Mouse (Mus musculus) myocyte (in vitro differentiated cells): ENCODE results near the gene Trit1.

Experiments used
- CEBPB ChIP-seq: IDR thresholded peaks from 2 replicates; pipeline ENCODE4 v1.6.1; 2011; ENCODE audit warnings: mild to moderate bottlenecking, moderate library complexity; ENCODE audit not compliant: poor library complexity, insufficient read depth, severe bottlenecking
- E2F4 ChIP-seq: IDR thresholded peaks from one replicate; pipeline ENCODE4 v1.6.1; 2011; ENCODE audit warnings: mild to moderate bottlenecking, control low read depth, moderate library complexity; ENCODE audit not compliant: insufficient read depth
- MYOD1 ChIP-seq, 3 experiments: IDR thresholded peaks; one replicate each; pipeline ENCODE4 v1.6.1; 2011; ENCODE audit warnings: control low read depth in 2 of 3, low read depth in 2 of 3, mild to moderate bottlenecking in 2 of 3, moderate library complexity in 1 of 3; ENCODE audit not compliant: insufficient read length in 2 of 3, control insufficient read depth in 1 of 3
- POLR2A ChIP-seq: IDR thresholded peaks from one replicate; pipeline ENCODE4 v1.6.1; 2011; ENCODE audit warnings: low read depth, mild to moderate bottlenecking, control low read depth, moderate library complexity; ENCODE audit not compliant: insufficient read length
- POLR2AphosphoS2 ChIP-seq: IDR thresholded peaks from one replicate; pipeline ENCODE4 v1.6.1; 2011; ENCODE audit warnings: low read depth, control low read depth; ENCODE audit not compliant: insufficient read length
- TCF12 ChIP-seq: IDR thresholded peaks from one replicate; pipeline ENCODE4 v1.6.1; 2011; ENCODE audit warnings: mild to moderate bottlenecking, control low read depth; ENCODE audit not compliant: poor library complexity, insufficient read depth, severe bottlenecking
- USF1 ChIP-seq: IDR thresholded peaks from one replicate; pipeline ENCODE4 v1.6.1; 2011; ENCODE audit warnings: low read depth, mild to moderate bottlenecking, control low read depth, moderate library complexity

DNA sequence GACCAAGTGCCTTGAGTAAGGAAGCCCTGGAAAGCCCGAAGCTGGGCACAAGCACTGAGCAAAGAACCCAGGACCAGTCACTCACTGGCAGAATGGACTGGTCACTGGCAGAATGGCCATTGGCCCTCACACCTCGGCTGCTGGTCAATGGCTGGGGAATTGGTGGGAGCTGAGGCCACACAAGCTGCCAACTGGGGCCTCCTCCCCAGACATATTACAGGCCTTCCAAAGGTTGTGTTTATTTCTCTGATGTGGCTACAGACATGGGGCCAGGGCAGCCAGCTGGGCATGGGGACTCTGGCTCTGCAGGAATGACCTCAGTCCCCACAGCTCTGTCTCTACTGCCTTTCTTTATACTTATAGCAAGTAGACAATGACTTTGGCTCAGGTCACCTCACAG lies 37.5 kb upstream of the Trit1 start:
- no peak for TF ChIP-seq POLR2AphosphoS2
- TF ChIP-seq POLR2A, result no peak
- no peak for TF ChIP-seq TCF12
- no peak for TF ChIP-seq E2F4
- no peak for TF ChIP-seq USF1
- no peak for TF ChIP-seq MYOD1 (IDR thresholded peaks at IDR 0.05; ENCODE audit: control insufficient read depth in 1 of 3, insufficient read length in 2 of 3, low read depth in 2 of 3)
- TF ChIP-seq CEBPB, result no peak
